In the genomic region with DNA sequence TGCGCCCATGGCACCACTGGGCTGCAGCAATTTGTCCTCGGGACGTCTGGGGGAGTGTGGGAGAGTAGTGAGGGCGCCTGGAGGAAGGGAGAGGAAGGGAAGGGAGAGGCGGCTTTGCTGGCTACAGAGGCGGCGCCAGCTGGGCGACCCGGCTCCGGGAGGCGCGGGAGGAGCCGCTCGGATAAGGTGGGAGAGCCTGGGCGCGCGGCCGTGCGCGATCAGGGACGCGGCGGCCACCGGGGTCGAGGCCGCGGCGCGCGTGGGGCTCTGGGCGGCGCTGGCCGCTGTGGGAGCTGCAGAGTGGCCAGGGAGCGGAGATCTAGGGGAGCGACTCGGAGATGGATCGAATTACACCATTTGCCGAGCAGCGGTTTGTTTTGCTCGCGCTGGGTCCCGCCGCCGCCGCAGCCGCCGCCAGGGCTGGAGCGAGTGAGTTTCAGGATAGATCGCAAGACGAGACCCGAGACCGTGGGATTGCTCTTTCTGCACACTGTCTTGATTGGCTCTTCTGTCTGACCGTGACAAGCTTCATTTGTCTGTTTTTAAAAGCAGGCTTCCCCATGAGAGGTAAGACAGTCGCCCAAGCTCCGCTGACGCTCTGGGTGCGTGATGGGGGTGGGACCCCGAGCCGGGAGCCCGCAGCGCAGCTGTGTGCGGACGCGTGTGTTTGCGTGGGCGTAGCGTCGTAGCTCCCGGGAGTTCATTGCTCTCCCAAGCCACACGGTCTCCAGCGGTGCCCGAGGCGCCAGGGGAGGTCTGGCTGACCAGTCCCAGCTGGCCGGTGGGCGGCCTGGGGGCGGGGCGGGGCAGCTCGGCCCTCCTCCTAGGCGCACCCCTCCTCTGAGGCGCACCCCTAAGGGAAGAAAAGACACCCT, we compare ENCODE assay signal across 8 mouse cellular contexts.
DNase-seq lines count a peak whose midpoint lies in the region; ATAC-seq lines count a peak whose summit lies in the region.

No protein-coding gene starts in this region.

- no peaks in the 10 kb centered on the region for H3K36me3 ChIP-seq in macrophage (ENCODE audit: inconsistent target)

- 1% methylated on average over 78 of the region's 80 CpGs for WGBS in macrophage (ENCODE audit: missing documents)

- ATAC-seq in erythroid progenitor cell, adult 5-6 weeks (replicated peaks; ENCODE audit: low FRiP score, poor library complexity, severe bottlenecking) = no peak

- DNase-seq in adrenal gland, adult 2 months = peak; percentile 93
- DNase-seq in embryo, embryonic 10.5 days (ENCODE audit: low spot score) = peak; percentile 82
- DNase-seq in gastrocnemius, postnatal 25 days = peak; percentile 89
- DNase-seq in induced T-regulatory cell, adult 2 months (ENCODE audit: low read depth) = peak; percentile 32
- DNase-seq in left cerebral cortex, adult 9 months (ENCODE audit: low spot score in 2 of 2) = peak; percentile 51 to 73
- DNase-seq in right cerebral cortex, postnatal 10 days (ENCODE audit: low spot score in 2 of 2) = peak; percentile 86 to 89

- H3K27ac ChIP-seq in macrophage = no peak overlapping the region

- H3K4me3 ChIP-seq in macrophage (ENCODE audit: inconsistent target) = peak overlapping the region; percentile 25; the same call in 1 of the 2 replicates

- no peaks in the 10 kb centered on the region for H3K79me2 ChIP-seq in macrophage (ENCODE audit: inconsistent target)

Comparison
In these comparisons a context has a peak if more than half of its experiments do, and no peak if none do; other contexts are left out.
1. DNase-seq: peak in every context shown above with its lines; median percentile 93 in adrenal gland, adult 2 months; 89 in gastrocnemius, postnatal 25 days; 88 in right cerebral cortex, postnatal 10 days; 82 in embryo, embryonic 10.5 days; 62 in left cerebral cortex, adult 9 months; 32 in induced T-regulatory cell, adult 2 months.